Mouse (Mus musculus) embryo, embryonic 11.5 days (tissue): ENCODE data around the gene Mak.
A peak's percentile ranks its signal among the peaks of the same experiment; 100 is the strongest.
"Not testable (repeated sequence)": the region's sequence is repeated elsewhere in the genome, so short reads cannot be mapped to it uniquely, and the experiment has no call there.

Source experiments
- DNase-seq: peaks from one replicate; pipeline ENCODE4 v3.0.0-alpha.2; 2012; ENCODE audit warnings: low read depth, low spot score

Mak gene

GRCm38 (mm10) chr13:41000140-41000925 is 79.2 kb downstream of the Mak start:
- no peak for DNase-seq

GRCm38 (mm10) chr13:40998537-40998936 is 81.0 kb downstream of the Mak start:
- DNase-seq: not testable (repeated sequence)

- DNase-seq: no peak
These were observed 84.8 kb downstream of the Mak start for GRCm38 (mm10) chr13:40994487-40995263.

GRCm38 (mm10) chr13:40988418-40988817 is 91.1 kb downstream of the Mak start:
- DNase-seq: no peak

GRCm38 (mm10) chr13:40987608-40988303 is 91.8 kb downstream of the Mak start:
- DNase-seq: not testable (repeated sequence)

- DNase-seq: no peak
These were observed 93.4 kb downstream of the Mak start for GRCm38 (mm10) chr13:40986081-40986480.

GRCm38 (mm10) chr13:40982759-40983158 is 96.7 kb downstream of the Mak start:
- DNase-seq: no peak

- no peak for DNase-seq
These were observed 100.2 kb downstream of the Mak start for GRCm38 (mm10) chr13:40979321-40979720.

- DNase-seq: no peak
These were observed 100.9 kb downstream of the Mak start for GRCm38 (mm10) chr13:40978652-40979051.

- peak; percentile 36 for DNase-seq
These were observed 101.9 kb downstream of the Mak start for GRCm38 (mm10) chr13:40977609-40978008.
